Mouse (Mus musculus): ENCODE data around the gene C1qtnf3.

DNA sequence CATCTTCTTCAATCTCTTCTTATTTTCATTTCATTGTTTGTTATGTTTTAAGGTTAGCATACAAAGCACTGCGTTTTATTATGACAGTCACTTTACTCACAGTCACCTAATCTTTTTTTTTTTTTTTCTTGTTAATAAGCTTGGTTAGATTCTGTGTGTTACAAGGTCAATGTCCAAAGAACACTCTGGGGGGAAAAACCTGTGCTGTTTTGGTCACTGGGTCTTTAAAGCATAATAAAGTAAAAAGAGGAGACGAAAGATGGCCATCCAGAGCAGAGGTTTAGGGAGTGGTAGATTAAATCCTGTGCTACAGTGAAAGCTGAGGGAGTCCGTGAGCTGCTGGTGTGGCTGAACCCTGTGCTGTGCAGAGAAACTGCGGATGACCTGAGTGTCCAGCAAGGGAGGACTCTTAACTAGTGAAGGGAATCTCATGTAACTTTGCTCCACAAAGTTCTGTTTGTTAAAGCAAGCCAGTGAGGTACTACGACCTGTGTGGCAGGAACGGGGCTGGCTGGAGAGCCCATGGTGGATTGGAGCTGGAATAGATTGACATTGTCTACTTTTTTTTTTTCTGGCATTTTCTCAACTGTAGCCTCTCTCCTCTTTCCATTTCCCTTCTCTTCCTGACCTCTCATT is 2.4 kb downstream of the C1qtnf3 start:
- no peak for TF ChIP-seq CTCF (IDR thresholded peaks at IDR 0.05; ENCODE audit: insufficient read depth, low read length)
- TF ChIP-seq POLR2A (IDR thresholded peaks at IDR 0.05; ENCODE audit: borderline replicate concordance, extremely low read depth, low read depth, low read length) = no peak

Data from lung, adult 2 months (tissue).